Comparison of ENCODE assay signal across 29 mouse cellular contexts in genomic region chr16:94010156-94010555, GRCm38 (mm10). TPM values are rescaled to one million over a fixed set of nuclear protein-coding genes. Genes with fewer than 3 reads are reported as not detected.
"Had no signal": no experiment of that assay in that cellular context is flagged by ENCODE, and none has a peak within 500 bp of the region (broad histone marks: within the 10 kb centered on the region; RNA-seq: fewer than 3 reads in every experiment).

No protein-coding gene starts in this region.

- H3K27me3 ChIP-seq: hindbrain, embryonic 12.5 days; intestine, embryonic 15.5 days had no signal

- H3K9ac ChIP-seq: heart, embryonic 12.5 days; hindbrain, embryonic 12.5 days; hindbrain, embryonic 14.5 days; intestine, embryonic 15.5 days; limb, embryonic 13.5 days; limb, embryonic 15.5 days; liver, embryonic 12.5 days; liver, embryonic 14.5 days had no signal

- H3K4me3 ChIP-seq: gastrocnemius, adult 2 months; heart, adult 2 months; heart, embryonic 10.5 days; heart, embryonic 12.5 days; hindbrain, embryonic 10.5 days; hindbrain, embryonic 12.5 days; intestine, embryonic 15.5 days; layer of hippocampus, adult 2 months; limb, embryonic 13.5 days; limb, embryonic 15.5 days; liver, embryonic 12.5 days had no signal

- DNase-seq: gastrocnemius, adult 2 months; gastrocnemius, postnatal 10 days; gastrocnemius, postnatal 25 days; heart, adult 11 months; heart, adult 2 months; heart, postnatal 10 days; heart, postnatal 4 days; kidney, adult 18-20 months; kidney, adult 8-10 months; kidney, postnatal 10 days; kidney, postnatal 25 days had no signal

- H3K27ac ChIP-seq: gastrocnemius, adult 2 months; heart, adult 2 months; heart, embryonic 10.5 days; hindbrain, embryonic 10.5 days; hindbrain, embryonic 12.5 days; hindbrain, embryonic 14.5 days; intestine, embryonic 15.5 days; layer of hippocampus, adult 2 months; limb, embryonic 13.5 days; limb, embryonic 15.5 days; liver, embryonic 12.5 days; liver, embryonic 14.5 days had no signal

- H3K4me2 ChIP-seq: heart, embryonic 12.5 days; hindbrain, embryonic 12.5 days; hindbrain, embryonic 14.5 days; intestine, embryonic 15.5 days; limb, embryonic 13.5 days; limb, embryonic 15.5 days; liver, embryonic 12.5 days had no signal

- H3K4me1 ChIP-seq: heart, embryonic 12.5 days had no signal

- H3K9me3 ChIP-seq: heart, embryonic 10.5 days; heart, embryonic 12.5 days; hindbrain, embryonic 10.5 days; hindbrain, embryonic 12.5 days; intestine, embryonic 15.5 days; limb, embryonic 13.5 days; limb, embryonic 15.5 days; liver, embryonic 12.5 days had no signal

- H3K36me3 ChIP-seq: heart, embryonic 10.5 days; heart, embryonic 12.5 days; hindbrain, embryonic 10.5 days; hindbrain, embryonic 12.5 days; intestine, embryonic 15.5 days; limb, embryonic 13.5 days; limb, embryonic 15.5 days; liver, embryonic 12.5 days had no signal

RNA-seq across cellular contexts. Expression of gene Cldn14, which starts 1.5 kb away (rescaled TPM):
- total RNA-seq: gastrocnemius, adult 2 months; gastrocnemius, postnatal 25 days; heart, adult 2 months; heart, postnatal 10 days; heart, postnatal 25 days; heart, postnatal 4 days had no signal
- polyA plus RNA-seq: heart, adult 2 months; heart, embryonic 10.5 days; heart, embryonic 12.5 days; heart, embryonic 14.5 days; heart, embryonic 16.5 days; hindbrain, embryonic 10.5 days; hindbrain, embryonic 14.5 days; hindbrain, embryonic 16.5 days; inflammation-experienced regulatory T-cells, adult 6 months; kidney, embryonic 14.5 days; limb, embryonic 11.5 days; limb, embryonic 13.5 days; limb, embryonic 15.5 days had no signal
